Mouse (Mus musculus): ENCODE measurements around the gene Lrrc23. TPM values are rescaled to one million over a fixed set of nuclear protein-coding genes. Genes with fewer than 3 reads are reported as not detected.
A peak's percentile ranks its signal among the peaks of the same experiment; 100 is the strongest.
"Not testable (repeated sequence)": the region's sequence is repeated elsewhere in the genome, so short reads cannot be mapped to it uniquely, and the experiment has no call there.

Lrrc23 gene
- total RNA-seq, 4 experiments from 2014 or later, result 0.52 to 3.6 (median 1.0) TPM

- no peak for DNase-seq
Observed at GRCm38 (mm10) chr6:124807366-124807765, 27.8 kb upstream of the Lrrc23 start.

DNA sequence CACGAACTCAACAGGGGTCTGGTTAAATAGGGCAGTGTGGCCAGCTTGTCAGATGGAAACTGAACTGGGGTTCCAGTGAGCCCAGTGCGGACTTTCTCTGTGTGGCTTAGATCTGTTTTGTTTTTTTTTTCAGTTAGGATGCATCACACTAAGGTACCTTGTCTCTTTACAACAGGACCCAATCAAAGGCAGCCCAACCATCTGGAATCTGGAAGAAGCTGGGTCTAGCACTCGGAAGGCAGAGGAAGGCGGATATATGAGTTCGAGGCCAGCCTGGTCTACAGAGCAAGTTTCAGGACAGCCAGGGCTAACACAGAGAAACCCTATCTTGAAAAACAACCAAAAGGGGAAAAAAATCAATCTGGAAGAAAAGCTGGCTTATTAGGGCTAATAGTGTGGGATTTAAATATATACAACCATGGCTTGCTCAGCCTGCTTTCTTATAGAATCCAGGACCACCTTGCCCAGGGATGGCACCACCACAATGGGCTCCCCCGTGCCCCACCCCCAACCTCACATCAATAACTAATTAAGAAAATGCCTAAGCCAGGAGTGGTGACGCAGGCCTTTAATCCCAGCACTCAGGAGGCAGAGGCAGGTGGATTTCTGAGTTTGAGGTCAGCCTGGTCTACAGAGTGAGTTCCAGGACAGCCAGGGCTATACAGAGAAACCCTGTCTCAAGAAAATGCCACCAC, 27.1 kb upstream of the Lrrc23 start:
- no peak for DNase-seq

DNA sequence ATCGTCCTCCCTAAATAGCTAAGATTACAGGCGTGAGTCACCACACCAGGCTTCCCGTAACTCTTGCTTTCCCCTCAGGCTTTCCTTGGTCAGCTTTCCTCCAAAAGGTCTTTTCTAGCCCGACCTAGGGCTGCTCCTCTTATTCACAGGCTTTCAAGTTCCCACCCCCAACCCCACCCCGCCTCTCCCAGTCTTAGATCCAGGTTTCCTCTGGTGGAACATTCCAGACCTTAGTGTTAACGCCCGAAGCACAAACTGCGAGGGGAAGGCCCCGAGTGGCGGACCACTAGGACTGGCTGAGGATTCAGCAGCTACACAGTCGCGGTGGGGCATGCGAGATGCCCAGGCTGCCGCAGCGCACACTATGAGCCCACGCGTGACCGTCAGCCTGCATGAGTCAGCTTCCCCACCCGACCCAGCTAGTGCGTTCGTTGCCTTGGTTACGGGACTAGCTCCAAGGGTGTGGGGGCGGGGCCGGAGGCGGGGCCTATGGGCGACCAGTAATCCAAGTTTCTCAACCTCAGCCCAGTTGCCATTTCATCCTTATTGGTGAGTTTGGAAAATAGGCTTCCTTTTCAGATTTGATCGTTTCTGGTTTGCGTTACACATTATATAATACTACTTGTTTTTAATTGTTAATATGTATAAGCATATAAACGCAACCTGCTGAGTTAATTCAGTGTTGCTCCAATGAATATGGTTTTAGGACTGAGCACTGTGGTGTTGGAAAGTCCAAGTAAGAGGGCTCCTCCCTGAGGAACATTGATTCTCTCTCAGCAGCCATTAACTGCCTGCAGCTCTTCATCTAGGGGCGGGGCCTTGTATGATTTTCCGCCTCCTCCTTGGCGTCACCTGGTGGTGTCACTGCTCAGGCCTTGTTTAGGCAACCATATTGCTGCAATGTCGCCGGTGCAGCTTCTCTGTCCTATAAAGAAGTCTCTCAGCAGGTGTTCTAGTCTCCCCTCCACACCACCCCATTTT, 26.1 kb upstream of the Lrrc23 start:
- DNase-seq, result peak; percentile 96

- DNase-seq, result no peak
Observed at GRCm38 (mm10) chr6:124804341-124804740, 24.8 kb upstream of the Lrrc23 start.

DNA sequence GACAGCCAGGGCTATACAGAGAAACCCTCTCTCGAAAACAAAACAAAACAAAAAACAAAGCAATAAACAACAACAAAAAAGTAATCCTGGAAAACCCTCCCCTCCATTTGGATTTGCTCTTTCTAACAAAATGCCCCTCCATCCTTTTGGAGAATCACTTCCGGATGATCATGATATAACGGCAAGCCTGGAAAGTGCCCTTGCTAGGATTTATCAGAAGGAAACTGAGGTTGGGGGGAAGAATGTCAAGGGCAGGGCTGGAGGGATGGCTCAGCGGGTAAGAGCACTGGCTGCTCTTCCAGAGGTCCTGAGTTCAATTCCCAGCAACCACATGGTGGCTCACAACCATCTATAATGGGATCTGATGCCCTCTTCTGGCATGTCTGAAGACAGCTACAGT, 24.2 kb upstream of the Lrrc23 start:
- not testable (repeated sequence) for DNase-seq

DNA sequence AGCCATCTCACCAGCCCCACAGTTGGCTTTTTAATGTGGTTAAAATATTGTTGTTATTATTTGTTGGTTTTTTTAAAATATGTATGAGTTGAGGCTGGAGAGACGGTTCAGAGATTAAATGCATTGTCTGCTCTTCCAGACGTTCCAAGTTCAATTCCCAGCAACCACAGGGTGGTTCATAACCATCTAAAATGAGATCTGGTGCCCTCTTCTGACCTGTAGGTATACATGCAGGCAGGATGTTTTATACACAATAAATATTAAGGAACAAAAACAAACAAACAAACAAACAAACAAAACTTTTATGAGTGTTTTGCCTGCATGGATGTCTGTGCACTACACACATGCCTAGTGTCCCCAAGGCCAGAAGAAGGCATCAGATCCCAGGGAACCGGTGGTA, 23.5 kb upstream of the Lrrc23 start:
- no peak for DNase-seq

GRCm38 (mm10) chr6:124802400-124802799, 22.9 kb upstream of the Lrrc23 start:
- DNase-seq, result not testable (repeated sequence)

- DNase-seq, result no peak
Observed at GRCm38 (mm10) chr6:124796200-124796599, 16.7 kb upstream of the Lrrc23 start.

GRCm38 (mm10) chr6:124795781-124796180, 16.3 kb upstream of the Lrrc23 start:
- DNase-seq, result no peak

DNA sequence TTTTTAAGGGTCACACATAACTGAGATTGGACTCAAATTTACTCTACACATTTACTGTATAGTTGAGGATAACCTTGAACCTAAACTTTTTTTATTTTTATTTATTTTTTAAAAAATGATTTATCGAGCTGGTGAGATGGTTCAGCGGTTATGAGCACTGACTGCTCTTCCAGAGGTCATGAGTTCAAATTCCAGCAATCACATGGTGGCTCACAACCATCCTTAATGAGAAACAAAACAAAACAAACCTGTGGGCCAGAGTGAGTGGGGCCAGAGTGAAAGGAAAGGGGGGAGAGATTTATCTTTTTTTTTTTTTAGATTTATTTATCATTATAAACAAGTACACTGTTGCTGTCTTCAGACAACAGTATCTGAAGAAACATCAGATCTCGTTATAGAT, 12.4 kb upstream of the Lrrc23 start:
- DNase-seq, result no peak

DNA sequence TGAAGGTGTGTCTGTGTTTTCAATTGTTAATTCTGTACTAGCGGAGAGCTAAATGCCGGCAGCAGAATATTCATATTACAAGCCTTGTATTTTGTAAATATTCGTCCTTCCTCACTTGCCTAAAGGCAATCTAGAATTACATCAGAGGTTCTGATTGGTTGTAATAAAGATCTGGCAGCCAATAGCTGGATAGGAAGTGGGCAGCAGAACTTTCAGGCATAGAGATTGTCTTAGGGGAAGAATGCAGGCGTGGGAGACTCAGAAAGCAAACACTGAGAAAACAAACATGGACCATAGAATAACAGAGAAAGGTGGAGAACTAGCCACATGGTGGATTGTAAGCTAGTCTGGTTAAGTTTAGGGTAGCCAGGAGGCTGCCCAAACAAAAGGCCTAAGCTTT, 10.6 kb upstream of the Lrrc23 start:
- DNase-seq, result no peak

GRCm38 (mm10) chr6:124789519-124789918, 10.0 kb upstream of the Lrrc23 start:
- no peak for DNase-seq

- DNase-seq, result no peak
Observed at GRCm38 (mm10) chr6:124787722-124788121, 8.2 kb upstream of the Lrrc23 start.

GRCm38 (mm10) chr6:124786756-124787420, 7.4 kb upstream of the Lrrc23 start:
- DNase-seq, result no peak

DNA sequence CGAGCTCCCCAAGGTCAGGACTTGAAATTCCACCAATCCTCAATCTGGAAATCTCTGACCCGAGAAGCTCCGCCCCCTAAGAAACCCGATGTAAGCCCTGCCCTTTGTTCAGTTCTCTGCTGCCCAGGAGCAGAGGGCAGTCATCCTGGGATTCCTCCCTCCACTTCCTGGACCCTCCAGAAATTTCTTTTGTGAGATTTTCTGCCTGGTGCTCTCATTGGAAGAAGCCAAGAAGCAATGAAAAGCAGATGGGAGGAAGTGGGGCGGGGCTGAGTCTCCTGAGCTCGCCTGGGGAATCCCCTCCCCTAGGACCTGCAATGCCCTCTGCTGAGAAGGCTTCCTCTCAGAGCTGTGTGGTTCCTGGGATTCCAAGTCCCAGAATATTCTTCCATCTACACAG, 2.9 kb upstream of the Lrrc23 start:
- no peak for DNase-seq

GRCm38 (mm10) chr6:124780917-124781316, 1.4 kb upstream of the Lrrc23 start:
- DNase-seq, result no peak

GRCm38 (mm10) chr6:124779984-124780416, 473 bp upstream of the Lrrc23 start:
- no peak for DNase-seq

GRCm38 (mm10) chr6:124770511-124770910, 9.0 kb downstream of the Lrrc23 start:
- DNase-seq, result no peak

DNA sequence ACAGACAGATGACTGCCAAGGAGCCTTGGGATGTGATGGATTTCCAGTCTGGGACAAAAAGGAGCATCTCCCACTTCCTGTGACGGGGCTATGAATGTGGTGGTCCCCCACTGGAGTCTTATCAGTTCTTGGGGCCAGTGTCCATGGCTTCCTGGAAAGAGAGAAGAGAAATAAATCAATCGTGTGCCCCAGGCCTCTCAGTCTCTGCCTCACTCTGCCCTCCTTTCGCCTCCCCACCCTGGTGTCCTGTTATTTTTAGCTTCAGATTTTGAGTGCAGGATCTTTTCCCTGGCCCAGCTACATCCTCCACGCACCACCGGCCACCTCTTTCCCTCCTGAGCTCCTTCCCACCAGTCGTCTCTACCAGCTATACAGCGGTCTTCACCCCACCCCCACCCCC, 9.5 kb downstream of the Lrrc23 start:
- no peak for DNase-seq

GRCm38 (mm10) chr6:124769101-124769765, 10.3 kb downstream of the Lrrc23 start, which contains the start of gene Eno2:
Gene Eno2 (minus strand): TSS chr6:124769673.
- no peak for DNase-seq

DNA sequence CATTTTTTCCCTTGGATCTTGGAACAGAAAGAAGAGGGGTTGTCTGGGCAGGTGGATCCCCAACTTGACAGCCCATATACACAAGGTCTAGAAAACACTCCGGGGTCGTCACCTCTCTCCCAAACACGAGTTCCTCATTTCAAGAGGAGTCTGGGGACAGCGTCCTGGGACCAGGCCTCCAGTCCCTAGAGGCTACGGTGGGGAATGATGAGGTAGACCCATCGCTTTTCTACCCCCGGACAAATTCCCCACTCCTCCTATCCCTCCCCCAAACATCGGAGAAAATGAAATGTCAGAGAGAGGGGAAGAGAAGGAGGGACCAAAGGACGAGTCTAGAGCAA, 10.9 kb downstream of the Lrrc23 start:
- no peak for DNase-seq

- no peak for DNase-seq
Observed at GRCm38 (mm10) chr6:124767920-124768703, 11.4 kb downstream of the Lrrc23 start.
